In the genomic region with DNA sequence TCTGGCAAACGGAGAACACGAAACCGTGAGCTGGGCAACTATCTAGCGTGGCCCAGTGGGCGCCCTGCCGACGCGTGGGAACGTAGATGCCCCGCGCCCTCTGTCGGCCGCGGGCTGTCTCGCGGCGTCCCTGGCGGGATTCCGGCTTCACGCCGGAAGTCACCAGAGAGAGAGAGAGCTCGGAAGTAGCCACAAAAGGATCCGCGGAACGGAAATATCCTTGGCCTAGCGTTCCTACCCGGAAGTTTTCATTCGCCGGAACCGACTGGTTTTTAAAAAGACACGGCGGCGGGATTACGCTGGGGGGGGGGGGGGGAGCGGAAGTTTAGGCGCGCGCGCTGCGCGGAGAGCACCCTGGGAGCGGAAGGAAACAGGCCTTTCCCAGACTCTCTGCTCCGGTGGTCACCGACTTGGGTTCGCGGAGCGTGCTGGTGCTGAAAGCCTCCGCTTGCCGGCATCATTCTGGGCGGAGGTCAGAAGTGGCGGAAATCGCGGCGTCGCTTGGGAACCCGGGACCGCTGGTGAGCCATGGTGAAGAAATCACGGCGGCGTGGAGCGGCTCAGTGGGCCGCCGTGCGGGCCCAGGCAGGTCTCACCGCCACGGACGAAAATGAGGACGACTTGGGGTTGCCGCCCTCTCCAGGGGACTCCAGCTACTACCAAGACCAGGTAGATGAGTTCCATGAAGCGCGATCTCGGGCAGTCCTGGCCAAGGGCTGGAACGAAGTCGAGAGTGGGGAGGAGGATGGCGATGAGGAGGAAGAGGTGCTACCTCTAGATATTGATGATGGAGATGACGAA, we compare ENCODE assay signal across 8 mouse cellular contexts. TPM values are rescaled to one million over a fixed set of nuclear protein-coding genes. Genes with fewer than 3 reads are reported as not detected.
DNase-seq lines count a peak whose midpoint lies in the region; ATAC-seq and TF ChIP-seq lines count a peak whose summit lies in the region.

Utp3 (plus strand) TSS at position 377 of the 801 bp plus-strand sequence.

- H3K9me3 ChIP-seq in hindbrain, embryonic 10.5 days, result no peaks in the 10 kb centered on the region
- no peaks in the 10 kb centered on the region for H3K9me3 ChIP-seq in lung, postnatal 0 days (ENCODE audit: low read length)

- peak within 1 kb of the TSS; percentile 94 for H3K27ac ChIP-seq in hindbrain, embryonic 10.5 days
- H3K27ac ChIP-seq in lung, postnatal 0 days (ENCODE audit: low read length), result peak within 1 kb of the TSS; percentile 90

- peak; percentile 78 for TF ChIP-seq EP300 in lung, postnatal 0 days (IDR thresholded peaks at IDR 0.05)

- peak; percentile 96 for ATAC-seq in frontal cortex, adult (ENCODE audit: low TSS enrichment)
- ATAC-seq in lung, postnatal 0 days, result peak; percentile 96

- H3K4me2 ChIP-seq in lung, postnatal 0 days (replicated peaks; ENCODE audit: low read depth, low read length), result peak within 1 kb of the TSS; percentile 81

- peak; percentile 92 for TF ChIP-seq CTCF in lung, postnatal 0 days (IDR thresholded peaks at IDR 0.05)

- H3K36me3 ChIP-seq in hindbrain, embryonic 10.5 days, result peaks cover 25% of the 10 kb centered on the region
- H3K36me3 ChIP-seq in lung, postnatal 0 days (ENCODE audit: insufficient read depth, low read length), result no peaks in the 10 kb centered on the region

- peak; percentile 100 for DNase-seq in MN1 (ENCODE audit: low spot score)
- DNase-seq in cerebellum, adult 9-10 months, result peak; percentile 97
- DNase-seq in hindbrain, embryonic 10.5 days (ENCODE audit: low spot score), result peak; percentile 96
- DNase-seq in layer of hippocampus, adult 9-11 months, result peak; percentile 96
- DNase-seq in lung, postnatal 0 days (ENCODE audit: low spot score), result peak; percentile 97
- DNase-seq in ovary, postnatal 14 days (ENCODE audit: low spot score), result peak; percentile 96
- DNase-seq in thymus, postnatal 14 days, result peak; percentile 95

- peak within 1 kb of the TSS; percentile 92 for H3K9ac ChIP-seq in lung, postnatal 0 days (replicated peaks; ENCODE audit: low read depth)

- H3K4me1 ChIP-seq in hindbrain, embryonic 10.5 days (replicated peaks), result peaks cover 22% of the 10 kb centered on the region
- peaks cover 9% of the 10 kb centered on the region for H3K4me1 ChIP-seq in lung, postnatal 0 days (ENCODE audit: insufficient read depth, low read depth, low read length)

- under 1% methylated on average over 76 of the region's 76 CpGs for WGBS in hindbrain, embryonic 10.5 days
- under 1% methylated on average over 68 of the region's 76 CpGs for WGBS in lung, postnatal 0 days

- H3K4me3 ChIP-seq in hindbrain, embryonic 10.5 days, result peak within 1 kb of the TSS; percentile 91
- peak within 1 kb of the TSS; percentile 81 for H3K4me3 ChIP-seq in lung, postnatal 0 days (ENCODE audit: low read depth, low read length)

- no peaks in the 10 kb centered on the region for H3K27me3 ChIP-seq in hindbrain, embryonic 10.5 days (ENCODE audit: insufficient read depth, poor library complexity, severe bottlenecking)
- no peaks in the 10 kb centered on the region for H3K27me3 ChIP-seq in lung, postnatal 0 days (replicated peaks; ENCODE audit: insufficient read depth, low read length)

RNA-seq across cellular contexts. Expression of gene Utp3, which starts in this region (rescaled TPM):
- polyA plus RNA-seq in hindbrain, embryonic 10.5 days (2016; fragmentation: Nextera tagmentation; extraction: Ambion mirVana), result 48.2 and 73.7 TPM in 2 replicates
- 36.4 and 44.0 TPM in 2 replicates for polyA plus RNA-seq in lung, postnatal 0 days (2015; fragmentation: Nextera tagmentation; extraction: Ambion mirVana)

Comparison
In these comparisons a context has a peak if more than half of its experiments do, and no peak if none do; other contexts are left out.
1. Peak in every context shown above with its lines: DNase-seq, ATAC-seq, H3K4me3 ChIP-seq and H3K27ac ChIP-seq.